Mouse (Mus musculus) thymus, adult 2 months (tissue): ENCODE data around the gene Wnt2b. TPM values are rescaled to one million over a fixed set of nuclear protein-coding genes. Genes with fewer than 3 reads are reported as not detected.

Experiments
- DNase-seq: peaks from one replicate; pipeline ENCODE4 v3.0.0; 2021
- H3K27ac ChIP-seq: fragments of 200-500 bp; 2 replicates; pipeline ENCODE4 v1.5.1; 2012; ENCODE audit warnings: low read length, control low read depth; ENCODE audit not compliant: control insufficient read depth, insufficient read depth
- H3K27me3 ChIP-seq: fragments of 200-500 bp; 2 replicates; pipeline ENCODE4 v1.6.1; 2012; ENCODE audit warnings: mild to moderate bottlenecking, low read length, moderate library complexity, mixed read lengths; ENCODE audit not compliant: control insufficient read depth, insufficient read depth
- H3K36me3 ChIP-seq: fragments of 200-500 bp; 2 replicates; pipeline ENCODE4 v1.6.1; 2012; ENCODE audit warnings: mild to moderate bottlenecking, low read length, moderate library complexity; ENCODE audit not compliant: control insufficient read depth, insufficient read depth
- H3K4me1 ChIP-seq: fragments of 200-500 bp; replicated peaks from 2 replicates; pipeline ENCODE4 v1.6.1; 2012; ENCODE audit warnings: low read length; ENCODE audit not compliant: control insufficient read depth, insufficient read depth
- H3K4me3 ChIP-seq: fragments of 200-500 bp; 2 replicates; pipeline ENCODE4 v1.5.1; 2012; ENCODE audit warnings: mild to moderate bottlenecking, low read length, control low read depth, moderate library complexity; ENCODE audit not compliant: control insufficient read depth, insufficient read depth
- CTCF ChIP-seq: fragments of 200-500 bp; IDR thresholded peaks from 2 replicates; pipeline ENCODE4 v1.5.1; 2012; ENCODE audit warnings: mild to moderate bottlenecking, control low read depth, low read length, moderate library complexity, borderline replicate concordance; ENCODE audit not compliant: control insufficient read depth, poor library complexity, insufficient read depth; ENCODE audit errors: extremely low read depth
- POLR2A ChIP-seq: fragments of 200-500 bp; IDR thresholded peaks from 2 replicates; pipeline ENCODE4 v1.6.1; 2012; ENCODE audit warnings: mild to moderate bottlenecking, low read length, control low read depth, moderate library complexity; ENCODE audit not compliant: control insufficient read depth, poor library complexity, insufficient read depth; ENCODE audit errors: extremely low read depth
- WGBS: fragments of 180-500 bp; shearing (Covaris S2); methylation state at CpG from one replicate; pipeline ENCODE4 v1.1.7; 2018; 5-methylcytosine and 5-hydroxymethylcytosine counted together
- polyA plus RNA-seq: library from polyadenylated mRNA; depleted of rRNA; stranded (reverse); fragments of >200 nt; gene quantifications from 2 replicates; pipeline ENCODE4 v1.2.3, GENCODE M21; 2012

Wnt2b gene
- polyA plus RNA-seq, 1 experiment, result 1.2 TPM

DNA sequence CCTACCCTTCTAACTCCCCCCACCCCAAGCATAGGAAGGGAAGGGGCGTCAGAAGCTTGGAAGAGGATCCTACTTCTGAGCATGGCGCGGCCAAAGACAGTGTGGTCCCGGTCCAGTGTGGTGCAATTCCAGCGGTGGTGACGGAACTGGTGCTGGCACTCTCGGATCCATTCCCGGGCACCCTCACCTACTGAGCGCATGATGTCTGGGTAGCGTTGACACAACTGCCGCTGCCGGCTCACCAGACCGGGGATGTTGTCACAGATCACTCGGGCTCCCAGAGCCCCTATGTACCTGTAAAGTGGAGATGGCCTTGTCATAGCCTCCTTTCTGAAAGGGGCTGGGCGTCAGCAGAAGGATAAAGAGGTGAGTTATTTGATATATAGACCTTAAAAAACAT, 7.2 kb downstream of the Wnt2b start:
- DNase-seq, result no peak
- Histone ChIP-seq H3K36me3 (no peaks in the 10 kb centered on the region), H3K4me1 (no peaks in the 10 kb centered on the region), H3K27me3 (no peaks in the 10 kb centered on the region), H3K27ac (no peak overlapping the region), H3K4me3 (no peak overlapping the region)
- TF ChIP-seq CTCF (no peak), POLR2A (no peak)
- 99% methylated on average over 15 of the region's 15 CpGs for WGBS

GRCm38 (mm10) chr3:104954137-104954536, 7.6 kb downstream of the Wnt2b start:
- Histone ChIP-seq H3K27me3 (no peaks in the 10 kb centered on the region), H3K4me1 (no peaks in the 10 kb centered on the region), H3K27ac (no peak overlapping the region), H3K36me3 (no peaks in the 10 kb centered on the region), H3K4me3 (no peak overlapping the region)
- 94% methylated on average over 3 of the region's 3 CpGs for WGBS
- no peak for DNase-seq
- TF ChIP-seq CTCF (no peak), POLR2A (no peak)

- no peak overlapping the region for H3K4me3 ChIP-seq
- no peak for TF ChIP-seq POLR2A
- no peak for TF ChIP-seq CTCF
- no peaks in the 10 kb centered on the region for H3K27me3 ChIP-seq
- no peak overlapping the region for H3K27ac ChIP-seq
- H3K36me3 ChIP-seq, result no peaks in the 10 kb centered on the region
- 97% methylated on average over 22 of the region's 23 CpGs for WGBS
- H3K4me1 ChIP-seq, result no peaks in the 10 kb centered on the region
- DNase-seq, result no peak
Measured at GRCm38 (mm10) chr3:104952891-104953670, 8.6 kb downstream of the Wnt2b start.

DNA sequence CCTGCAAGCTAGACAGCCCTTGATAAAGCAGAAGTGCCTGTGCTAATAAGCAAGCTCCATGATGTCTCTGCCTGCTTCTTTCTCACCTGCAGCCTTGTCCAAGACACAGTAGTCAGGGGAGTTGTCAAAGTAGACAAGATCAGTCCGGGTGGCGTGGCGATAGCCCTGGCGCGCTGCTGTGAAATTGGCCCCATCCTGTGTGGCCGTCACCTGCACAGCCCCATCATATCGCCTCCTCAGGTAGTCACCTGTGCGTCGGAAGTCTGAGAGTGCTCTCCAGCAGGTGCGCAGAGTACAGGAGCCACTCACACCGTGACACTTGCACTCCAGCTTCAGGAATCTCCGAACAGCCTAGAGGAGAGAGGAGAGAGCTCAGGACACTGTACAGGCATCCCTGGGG, 10.8 kb downstream of the Wnt2b start:
- no peak for TF ChIP-seq POLR2A
- TF ChIP-seq CTCF, result no peak
- Histone ChIP-seq H3K4me1 (no peaks in the 10 kb centered on the region), H3K36me3 (peaks cover 4% of the 10 kb centered on the region; the same call in 1 of the 2 replicates), H3K27me3 (no peaks in the 10 kb centered on the region), H3K4me3 (no peak overlapping the region), H3K27ac (no peak overlapping the region)
- 95% methylated on average over 12 of the region's 12 CpGs for WGBS
- DNase-seq, result no peak

DNA sequence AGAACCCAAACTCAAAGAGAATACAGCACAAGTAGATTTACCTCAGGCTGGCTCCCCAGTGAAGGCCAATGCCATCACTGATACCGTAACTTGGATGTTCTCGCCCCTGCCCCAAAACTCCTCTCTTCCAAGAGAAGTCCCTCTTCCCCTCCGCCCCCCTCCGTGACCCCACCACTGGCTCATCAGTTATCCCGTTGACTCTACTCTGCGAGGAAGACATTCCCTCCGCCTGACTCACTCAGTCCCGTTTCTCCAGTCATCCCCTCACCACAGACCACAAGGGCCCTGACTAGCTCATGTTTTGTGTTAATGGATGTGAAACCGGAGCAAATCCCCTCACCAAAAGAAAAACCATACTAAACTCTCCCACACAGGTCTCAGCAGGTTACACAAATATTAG, 16.8 kb downstream of the Wnt2b start:
- no peaks in the 10 kb centered on the region for H3K27me3 ChIP-seq
- WGBS, result 95% methylated on average over 9 of the region's 9 CpGs

GRCm38 (mm10) chr3:104943333-104943732, 18.4 kb downstream of the Wnt2b start:
- Histone ChIP-seq H3K36me3 (peaks cover 4% of the 10 kb centered on the region; the same call in 1 of the 2 replicates), H3K4me3 (no peak overlapping the region), H3K4me1 (no peaks in the 10 kb centered on the region), H3K27ac (no peak overlapping the region), H3K27me3 (no peaks in the 10 kb centered on the region)
- DNase-seq, result no peak
- no peak for TF ChIP-seq POLR2A
- no peak for TF ChIP-seq CTCF
- WGBS, result 96% methylated on average over 8 of the region's 8 CpGs

More for the DNA sequence above, 16.8 kb downstream of the Wnt2b start:
- no peak overlapping the region for H3K4me3 ChIP-seq
- H3K4me1 ChIP-seq, result no peaks in the 10 kb centered on the region
- H3K36me3 ChIP-seq, result peaks cover 4% of the 10 kb centered on the region; the same call in 1 of the 2 replicates
- no peak overlapping the region for H3K27ac ChIP-seq
- DNase-seq, result no peak
- TF ChIP-seq CTCF (no peak), POLR2A (no peak)
